Mouse (Mus musculus): ENCODE results near the gene Zfp536. TPM values are rescaled to one million over a fixed set of nuclear protein-coding genes. Genes with fewer than 3 reads are reported as not detected.

Zfp536 gene
- polyA plus RNA-seq, 1 experiment: 0.81 TPM

GRCm38 (mm10) chr7:37439117-37439844 is 334.2 kb downstream of the Zfp536 start:
- Histone ChIP-seq H3K27ac (ENCODE audit: insufficient read depth, low read depth, low read length) (no peak overlapping the region), H3K4me3 (ENCODE audit: low read depth, low read length) (no peak overlapping the region), H3K27me3 (ENCODE audit: control insufficient read depth, insufficient read depth, low read length) (no peaks in the 10 kb centered on the region), H3K36me3 (ENCODE audit: control insufficient read depth, insufficient read depth, low read length) (no peaks in the 10 kb centered on the region), H3K4me1 (ENCODE audit: control insufficient read depth, insufficient read depth, insufficient read length, low read length) (no peaks in the 10 kb centered on the region)
- whole genome bisulfite sequencing: 75% methylated on average over 16 of the region's 16 CpGs
- TF ChIP-seq POLR2A (IDR thresholded peaks at IDR 0.05; ENCODE audit: low read depth, low read length) (no peak), CTCF (IDR thresholded peaks at IDR 0.05; ENCODE audit: extremely low read depth, insufficient read length, insufficient replicate concordance, low read depth, low read length) (no peak)

GRCm38 (mm10) chr7:37437887-37438286 is 335.6 kb downstream of the Zfp536 start:
- Histone ChIP-seq H3K27me3 (ENCODE audit: control insufficient read depth, insufficient read depth, low read length) (no peaks in the 10 kb centered on the region), H3K4me1 (ENCODE audit: control insufficient read depth, insufficient read depth, insufficient read length, low read length) (no peaks in the 10 kb centered on the region), H3K36me3 (ENCODE audit: control insufficient read depth, insufficient read depth, low read length) (no peaks in the 10 kb centered on the region), H3K4me3 (ENCODE audit: low read depth, low read length) (no peak overlapping the region), H3K27ac (ENCODE audit: insufficient read depth, low read depth, low read length) (no peak overlapping the region)
- TF ChIP-seq POLR2A (IDR thresholded peaks at IDR 0.05; ENCODE audit: low read depth, low read length): no peak
- no peak for TF ChIP-seq CTCF (IDR thresholded peaks at IDR 0.05; ENCODE audit: extremely low read depth, insufficient read length, insufficient replicate concordance, low read depth, low read length)
- WGBS: 75% methylated on average over 3 of the region's 3 CpGs

GRCm38 (mm10) chr7:37433156-37433555 is 340.3 kb downstream of the Zfp536 start:
- 43% methylated on average over 7 of the region's 7 CpGs for WGBS
- no peaks in the 10 kb centered on the region for H3K27me3 ChIP-seq (ENCODE audit: control insufficient read depth, insufficient read depth, low read length)
- TF ChIP-seq POLR2A (IDR thresholded peaks at IDR 0.05; ENCODE audit: low read depth, low read length) (no peak), CTCF (IDR thresholded peaks at IDR 0.05; ENCODE audit: extremely low read depth, insufficient read length, insufficient replicate concordance, low read depth, low read length) (no peak)
- H3K4me1 ChIP-seq (ENCODE audit: control insufficient read depth, insufficient read depth, insufficient read length, low read length): no peaks in the 10 kb centered on the region
- no peaks in the 10 kb centered on the region for H3K36me3 ChIP-seq (ENCODE audit: control insufficient read depth, insufficient read depth, low read length)
- no peak overlapping the region for H3K27ac ChIP-seq (ENCODE audit: insufficient read depth, low read depth, low read length)
- H3K4me3 ChIP-seq (ENCODE audit: low read depth, low read length): no peak overlapping the region

- no peak for TF ChIP-seq CTCF (IDR thresholded peaks at IDR 0.05; ENCODE audit: extremely low read depth, insufficient read length, insufficient replicate concordance, low read depth, low read length)
- no peak for TF ChIP-seq POLR2A (IDR thresholded peaks at IDR 0.05; ENCODE audit: low read depth, low read length)
- Histone ChIP-seq H3K36me3 (ENCODE audit: control insufficient read depth, insufficient read depth, low read length) (no peaks in the 10 kb centered on the region), H3K27ac (ENCODE audit: insufficient read depth, low read depth, low read length) (no peak overlapping the region), H3K4me3 (ENCODE audit: low read depth, low read length) (no peak overlapping the region), H3K27me3 (ENCODE audit: control insufficient read depth, insufficient read depth, low read length) (no peaks in the 10 kb centered on the region), H3K4me1 (ENCODE audit: control insufficient read depth, insufficient read depth, insufficient read length, low read length) (no peaks in the 10 kb centered on the region)
- WGBS: 77% methylated on average over 10 of the region's 10 CpGs
These were observed 342.0 kb downstream of the Zfp536 start for GRCm38 (mm10) chr7:37431471-37431870.

DNA sequence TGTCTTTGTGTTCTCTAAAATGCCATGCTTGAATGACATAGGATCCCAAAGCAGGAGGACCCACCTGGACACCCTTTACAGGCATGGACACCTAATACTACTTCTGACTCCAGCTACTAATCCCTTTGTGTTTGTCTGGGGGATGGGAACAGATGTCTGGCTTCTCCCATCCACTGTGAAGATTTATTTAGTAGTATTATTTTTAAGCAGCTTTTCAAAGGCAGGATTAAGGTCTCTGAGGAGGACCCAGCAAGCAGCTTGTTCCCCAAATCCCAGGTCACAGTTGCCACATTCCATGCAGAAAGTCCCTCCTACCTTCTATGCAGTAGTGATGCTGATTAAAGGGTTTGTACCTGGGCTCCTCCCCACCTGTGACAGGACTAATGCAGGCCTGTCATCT is 347.4 kb downstream of the Zfp536 start:
- no peaks in the 10 kb centered on the region for H3K27me3 ChIP-seq (ENCODE audit: control insufficient read depth, insufficient read depth, low read length)
- no peak for TF ChIP-seq CTCF (IDR thresholded peaks at IDR 0.05; ENCODE audit: extremely low read depth, insufficient read length, insufficient replicate concordance, low read depth, low read length)

GRCm38 (mm10) chr7:37422966-37423365 is 350.5 kb downstream of the Zfp536 start:
- 58% methylated on average over 2 of the region's 2 CpGs for WGBS
- H3K27ac ChIP-seq (ENCODE audit: insufficient read depth, low read depth, low read length): no peak overlapping the region

More for the DNA sequence above, 347.4 kb downstream of the Zfp536 start:
- no peak overlapping the region for H3K4me3 ChIP-seq (ENCODE audit: low read depth, low read length)
- no peak overlapping the region for H3K27ac ChIP-seq (ENCODE audit: insufficient read depth, low read depth, low read length)
- H3K36me3 ChIP-seq (ENCODE audit: control insufficient read depth, insufficient read depth, low read length): no peaks in the 10 kb centered on the region
- no peaks in the 10 kb centered on the region for H3K4me1 ChIP-seq (ENCODE audit: control insufficient read depth, insufficient read depth, insufficient read length, low read length)

More at GRCm38 (mm10) chr7:37422966-37423365, 350.5 kb downstream of the Zfp536 start:
- Histone ChIP-seq H3K4me3 (ENCODE audit: low read depth, low read length) (no peak overlapping the region), H3K36me3 (ENCODE audit: control insufficient read depth, insufficient read depth, low read length) (no peaks in the 10 kb centered on the region), H3K27me3 (ENCODE audit: control insufficient read depth, insufficient read depth, low read length) (no peaks in the 10 kb centered on the region), H3K4me1 (ENCODE audit: control insufficient read depth, insufficient read depth, insufficient read length, low read length) (no peaks in the 10 kb centered on the region)
- no peak for TF ChIP-seq CTCF (IDR thresholded peaks at IDR 0.05; ENCODE audit: extremely low read depth, insufficient read length, insufficient replicate concordance, low read depth, low read length)
- TF ChIP-seq POLR2A (IDR thresholded peaks at IDR 0.05; ENCODE audit: low read depth, low read length): no peak

Other genes with a start within 250 kb of the Zfp536 start
- gene Uri1, start 249.9 kb upstream of the Zfp536 start, polyA plus RNA-seq (2012; rRNA removed): 1.9 and 3.8 TPM in 2 replicates